Mouse (Mus musculus): ENCODE measurements around the gene Lipc.

- TF ChIP-seq CTCF (conservative IDR thresholded peaks at IDR 0.05; ENCODE audit: low read length) (no peak), NANOG (IDR thresholded peaks at IDR 0.05; ENCODE audit: borderline replicate concordance, low read length) (no peak)
Measured at GRCm38 (mm10) chr9:70863299-70863698, 88.7 kb downstream of the Lipc start.

Data from E14TG2a.4 (cell line).